Mouse (Mus musculus): ENCODE data around the gene Pip. TPM values are rescaled to one million over a fixed set of nuclear protein-coding genes. Genes with fewer than 3 reads are reported as not detected.

The Pip gene
- polyA plus RNA-seq (2014; fragmentation: Illumina TruSeq; extraction: RNeasy Lipid Tissue Mini Kit (QIAGEN cat#74804); ENCODE audit: low read depth, low replicate concordance) = not detected

GRCm38 (mm10) chr6:41847235-41847634, at the start of gene Pip:
TSS of gene Pip (plus strand) at chr6:41847535.

GRCm38 (mm10) chr6:41852689-41853088, 5.4 kb downstream of the Pip start, which contains the start of gene Sval2:
TSS of gene Sval2 (plus strand) at chr6:41852989.

Other genes starting within 250 kb of the Pip start
- gene Ephb6, start 242.1 kb upstream of the Pip start, polyA plus RNA-seq (2014; fragmentation: Illumina TruSeq; extraction: RNeasy Lipid Tissue Mini Kit (QIAGEN cat#74804); ENCODE audit: low read depth, low replicate concordance) = not detected
- gene Trpv6, start 211.1 kb upstream of the Pip start, polyA plus RNA-seq (2014; fragmentation: Illumina TruSeq; extraction: RNeasy Lipid Tissue Mini Kit (QIAGEN cat#74804); ENCODE audit: low read depth, low replicate concordance) = 2.2 TPM
- gene Trpv5, start 166.8 kb upstream of the Pip start, polyA plus RNA-seq (2014; fragmentation: Illumina TruSeq; extraction: RNeasy Lipid Tissue Mini Kit (QIAGEN cat#74804); ENCODE audit: low read depth, low replicate concordance) = not detected
- not detected for gene Llcfc1, start 163.1 kb upstream of the Pip start, polyA plus RNA-seq (2014; fragmentation: Illumina TruSeq; extraction: RNeasy Lipid Tissue Mini Kit (QIAGEN cat#74804); ENCODE audit: low read depth, low replicate concordance)
- not detected for gene Kel, start 143.2 kb upstream of the Pip start, polyA plus RNA-seq (2014; fragmentation: Illumina TruSeq; extraction: RNeasy Lipid Tissue Mini Kit (QIAGEN cat#74804); ENCODE audit: low read depth, low replicate concordance)
- gene Olfr459, start 72.4 kb upstream of the Pip start, polyA plus RNA-seq (2014; fragmentation: Illumina TruSeq; extraction: RNeasy Lipid Tissue Mini Kit (QIAGEN cat#74804); ENCODE audit: low read depth, low replicate concordance) = not detected
- not detected for gene Sval2, start 5.5 kb downstream of the Pip start, polyA plus RNA-seq (2014; fragmentation: Illumina TruSeq; extraction: RNeasy Lipid Tissue Mini Kit (QIAGEN cat#74804); ENCODE audit: low read depth, low replicate concordance)
- gene Sval1, start 104.1 kb downstream of the Pip start, polyA plus RNA-seq (2014; fragmentation: Illumina TruSeq; extraction: RNeasy Lipid Tissue Mini Kit (QIAGEN cat#74804); ENCODE audit: low read depth, low replicate concordance) = 9,611 TPM
- gene Sval3, start 120.6 kb downstream of the Pip start, polyA plus RNA-seq (2014; fragmentation: Illumina TruSeq; extraction: RNeasy Lipid Tissue Mini Kit (QIAGEN cat#74804); ENCODE audit: low read depth, low replicate concordance) = 11.7 TPM
- gene Sva, start 190.9 kb downstream of the Pip start, polyA plus RNA-seq (2014; fragmentation: Illumina TruSeq; extraction: RNeasy Lipid Tissue Mini Kit (QIAGEN cat#74804); ENCODE audit: low read depth, low replicate concordance) = not detected

Data from sigmoid colon, adult 10 weeks (tissue).